Mouse (Mus musculus) heart, embryonic 15.5 days (tissue): ENCODE results near the gene Smim10l2a. TPM values are rescaled to one million over a fixed set of nuclear protein-coding genes. Genes with fewer than 3 reads are reported as not detected.

Experiments used
- ATAC-seq: fragments of 200-750 bp; cut with Nextera tagmentation; replicated peaks from 2 replicates; pipeline ENCODE4 v1.8.0; 2017; ENCODE audit warnings: low read depth, moderate TSS enrichment; ENCODE audit not compliant: insufficient number of reproducible peaks, insufficient read depth, low FRiP score
- H3K27ac ChIP-seq: fragments of 300-500 bp; sonication (generic); 2 replicates; pipeline ENCODE4 v1.5.1; 2015; ENCODE audit warnings: mild to moderate bottlenecking, inconsistent platforms
- H3K27me3 ChIP-seq: fragments of 300-500 bp; sonication (generic); 2 replicates; pipeline ENCODE4 v1.6.1; 2015; ENCODE audit warnings: inconsistent platforms
- H3K36me3 ChIP-seq: fragments of 300-500 bp; sonication (generic); 2 replicates; pipeline ENCODE4 v1.6.1; 2015; ENCODE audit warnings: mild to moderate bottlenecking, inconsistent platforms
- H3K4me1 ChIP-seq: fragments of 300-500 bp; sonication (generic); replicated peaks from 2 replicates; pipeline ENCODE4 v1.6.1; 2015; ENCODE audit warnings: inconsistent platforms
- H3K4me2 ChIP-seq: fragments of 300-500 bp; sonication (generic); 2 replicates; pipeline ENCODE4 v1.6.1; 2015; ENCODE audit warnings: inconsistent platforms, mild to moderate bottlenecking, moderate library complexity
- H3K4me3 ChIP-seq: fragments of 300-500 bp; sonication (generic); 2 replicates; pipeline ENCODE4 v1.5.1; 2015; ENCODE audit warnings: mild to moderate bottlenecking, inconsistent platforms
- H3K9ac ChIP-seq: fragments of 300-500 bp; sonication (generic); 2 replicates; pipeline ENCODE4 v1.6.1; 2015; ENCODE audit warnings: mild to moderate bottlenecking, inconsistent platforms
- H3K9me3 ChIP-seq: fragments of 300-500 bp; sonication (generic); replicated peaks from 2 replicates; pipeline ENCODE4 v1.6.1; 2016; ENCODE audit warnings: inconsistent platforms
- WGBS: fragments of 180-500 bp; shearing (Covaris S2); methylation state at CpG from one replicate; pipeline ENCODE4 v1.1.7; 2015; ENCODE audit warnings: mixed read lengths; 5-methylcytosine and 5-hydroxymethylcytosine counted together
- polyA plus RNA-seq: library from polyadenylated mRNA; unstranded; fragments of >200 nt; fragmentation: Nextera tagmentation; extraction: Ambion mirVana; gene quantifications from 2 replicates; pipeline ENCODE4 v1.2.1, GENCODE M21; 2015

The Smim10l2a gene
- polyA plus RNA-seq, 1 experiment from 2014 or later, result 1.5 TPM

DNA sequence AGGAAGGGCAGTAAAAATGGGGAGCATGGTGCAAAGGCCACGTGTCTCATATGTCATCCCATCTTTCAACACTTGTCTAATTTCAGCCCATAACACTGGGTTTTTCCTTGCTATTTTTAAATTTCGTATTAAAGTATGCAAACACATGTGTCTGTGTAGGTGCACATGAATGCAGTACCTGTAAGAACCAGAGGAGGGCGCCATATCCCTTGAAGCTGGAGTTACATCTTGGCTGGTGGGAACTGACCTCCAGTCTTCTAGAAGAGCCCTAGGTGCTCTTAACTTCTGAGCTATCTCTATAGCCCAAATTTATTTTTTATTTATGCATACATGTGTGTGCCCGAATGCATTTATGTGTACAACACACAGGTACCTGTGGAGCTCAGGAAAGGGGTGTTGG lies 43.2 kb downstream of the Smim10l2a start:
- Histone ChIP-seq H3K4me1 (no peaks in the 10 kb centered on the region), H3K4me3 (no peak overlapping the region), H3K27ac (no peak overlapping the region), H3K9me3 (no peaks in the 10 kb centered on the region), H3K4me2 (no peak overlapping the region), H3K9ac (no peak overlapping the region), H3K27me3 (no peaks in the 10 kb centered on the region), H3K36me3 (no peaks in the 10 kb centered on the region)
- WGBS, result 61% methylated on average over 4 of the region's 4 CpGs
- no peak for ATAC-seq

Other genes with a start within 250 kb of the Smim10l2a start
- gene 3830403N18Rik, start 238.0 kb upstream of the Smim10l2a start, polyA plus RNA-seq, result 3.0 and 3.5 TPM in 2 replicates
- not detected in 2 replicates for gene Gm773, start 161.7 kb upstream of the Smim10l2a start, polyA plus RNA-seq
- 6.3 and 8.2 TPM in 2 replicates for gene Zfp449, start 28.2 kb upstream of the Smim10l2a start, polyA plus RNA-seq
- gene Gm2174, start 73.4 kb downstream of the Smim10l2a start, polyA plus RNA-seq, result 2.1 and 2.9 TPM in 2 replicates
- gene Ints6l, start 80.3 kb downstream of the Smim10l2a start, polyA plus RNA-seq, result 16.2 and 17.2 TPM in 2 replicates
- not detected in 2 replicates for gene Gm10477, start 150.2 kb downstream of the Smim10l2a start, polyA plus RNA-seq
- 0.18 TPM in 1 of 2 replicates, not detected in the other for gene Gm648, start 175.0 kb downstream of the Smim10l2a start, polyA plus RNA-seq
- 22.2 and 23.0 TPM in 2 replicates for gene Mmgt1, start 223.5 kb downstream of the Smim10l2a start, polyA plus RNA-seq
- 7.2 and 8.5 TPM in 2 replicates for gene Slc9a6, start 235.2 kb downstream of the Smim10l2a start, polyA plus RNA-seq